Mouse (Mus musculus) liver, embryonic 14 days (tissue): ENCODE results near the gene Ly6f. TPM values are rescaled to one million over a fixed set of nuclear protein-coding genes. Genes with fewer than 3 reads are reported as not detected.

Experiments used
- polyA plus RNA-seq: library from polyadenylated mRNA; depleted of rRNA; stranded (reverse); fragments of >200 nt; gene quantifications from 2 replicates; pipeline ENCODE4 v1.2.3, GENCODE M21; 2012; rRNA removed

Gene Ly6f
- 0.06 TPM in 1 of 2 replicates, not detected in the other for polyA plus RNA-seq

GRCm38 (mm10) chr15:75268121-75268520 is at the start of gene Ly6f:
TSS of gene Ly6f (plus strand) at chr15:75268421.

Other genes starting within 250 kb of the Ly6f start
- 0.20 and 0.24 TPM in 2 replicates for gene Ly6c1, start 219.6 kb upstream of the Ly6f start, polyA plus RNA-seq
- 17.8 and 28.2 TPM in 2 replicates for gene Ly6c2, start 156.5 kb upstream of the Ly6f start, polyA plus RNA-seq
- 0.24 and 0.25 TPM in 2 replicates for gene Ly6g, start 113.2 kb upstream of the Ly6f start, polyA plus RNA-seq
- gene BC025446, start 52.0 kb upstream of the Ly6f start, polyA plus RNA-seq = 3.1 and 4.4 TPM in 2 replicates